Mouse (Mus musculus): ENCODE data around the gene Reps1. TPM values are rescaled to one million over a fixed set of nuclear protein-coding genes. Genes with fewer than 3 reads are reported as not detected.
"Not testable (repeated sequence)": the region's sequence is repeated elsewhere in the genome, so short reads cannot be mapped to it uniquely, and the experiment has no call there.

Reps1 gene
- total RNA-seq, 2 experiments from 2014 or later = 57.7 to 63.3 TPM

- intact Hi-C loops (cut with DNase I) = no loop called here
- DNase-seq (ENCODE audit: low spot score in 2 of 2) = no peak
Measured at GRCm38 (mm10) chr10:18118336-18118735, 62.7 kb downstream of the Reps1 start.

GRCm38 (mm10) chr10:18130276-18130675, 74.6 kb downstream of the Reps1 start:
- intact Hi-C loops (cut with DNase I) = no loop called here
- no peak for DNase-seq (ENCODE audit: low spot score in 2 of 2)

- no peak for DNase-seq (ENCODE audit: low spot score in 2 of 2)
- intact Hi-C loops (cut with DNase I) = no loop called here
Measured at GRCm38 (mm10) chr10:18131666-18132650, 76.3 kb downstream of the Reps1 start.

- DNase-seq (ENCODE audit: low spot score in 2 of 2); intact Hi-C loops (cut with DNase I): not testable (repeated sequence)
Measured at GRCm38 (mm10) chr10:18138853-18139503, 83.3 kb downstream of the Reps1 start.

- DNase-seq (ENCODE audit: low spot score in 2 of 2) = no peak
- intact Hi-C loops (cut with DNase I) = no loop called here
Measured at GRCm38 (mm10) chr10:18139615-18140014, 84.0 kb downstream of the Reps1 start.

- intact Hi-C loops (cut with DNase I) = no loop called here
- no peak for DNase-seq (ENCODE audit: low spot score in 2 of 2)
Measured at GRCm38 (mm10) chr10:18141389-18141788, 85.7 kb downstream of the Reps1 start.

- DNase-seq (ENCODE audit: low spot score in 2 of 2) = no peak
- intact Hi-C loops (cut with DNase I) = no loop called here
Measured at GRCm38 (mm10) chr10:18142231-18142630, 86.6 kb downstream of the Reps1 start.

GRCm38 (mm10) chr10:18147224-18147623, 91.6 kb downstream of the Reps1 start:
- intact Hi-C loops (cut with DNase I) = no loop called here
- no peak for DNase-seq (ENCODE audit: low spot score in 2 of 2)

GRCm38 (mm10) chr10:18162435-18162971, 106.8 kb downstream of the Reps1 start:
- intact Hi-C loops (cut with DNase I) = no loop called here
- DNase-seq (ENCODE audit: low spot score in 2 of 2) = no peak

Other genes starting within 250 kb of the Reps1 start
- 10 to 100 TPM; 24.8 to 27.8 TPM for gene Heca, start 107.8 kb upstream of the Reps1 start, total RNA-seq (2021)
- 10 to 100 TPM; 14.2 to 18.4 TPM for gene Abracl, start 32.6 kb upstream of the Reps1 start, total RNA-seq (2021)
- gene Ect2l, start 155.0 kb downstream of the Reps1 start, total RNA-seq (2021) = under 1 TPM; 0.10 to 0.68 TPM
- gene Ccdc28a, start 179.1 kb downstream of the Reps1 start, total RNA-seq (2021) = 10 to 100 TPM; 29.2 to 33.5 TPM